Mouse (Mus musculus) ovary, adult 18-20 months (tissue): Measurements from ENCODE around the gene Chd3.

ENCODE experiments used
- DNase-seq: peaks from one replicate; pipeline ENCODE4 v3.0.0; 2022; ENCODE audit warnings: low spot score, mixed read lengths

Gene Chd3

GRCm38 (mm10) chr11:69389531-69390399, 20.6 kb upstream of the Chd3 start:
- peak; percentile 49 for DNase-seq

GRCm38 (mm10) chr11:69388680-69389079, 19.5 kb upstream of the Chd3 start:
- no peak for DNase-seq

- DNase-seq = no peak
Measured at GRCm38 (mm10) chr11:69386758-69387157, 17.6 kb upstream of the Chd3 start.

GRCm38 (mm10) chr11:69384979-69385378, 15.8 kb upstream of the Chd3 start:
- no peak for DNase-seq

- DNase-seq = no peak
Measured at GRCm38 (mm10) chr11:69382478-69383105, 13.4 kb upstream of the Chd3 start.

- no peak for DNase-seq
Measured at GRCm38 (mm10) chr11:69381356-69381755, 12.2 kb upstream of the Chd3 start.

- DNase-seq = no peak
Measured at GRCm38 (mm10) chr11:69379600-69379999, 10.4 kb upstream of the Chd3 start.

GRCm38 (mm10) chr11:69377766-69378165, 8.6 kb upstream of the Chd3 start:
- no peak for DNase-seq

- DNase-seq = no peak
Measured at GRCm38 (mm10) chr11:69375646-69376045, 6.4 kb upstream of the Chd3 start.

- DNase-seq = no peak
Measured at GRCm38 (mm10) chr11:69373223-69373965, 4.2 kb upstream of the Chd3 start.

GRCm38 (mm10) chr11:69372780-69373170, 3.6 kb upstream of the Chd3 start:
- no peak for DNase-seq

- no peak for DNase-seq
Measured at GRCm38 (mm10) chr11:69372056-69372779, 3.0 kb upstream of the Chd3 start.

- DNase-seq = no peak
Measured at GRCm38 (mm10) chr11:69371601-69372000, 2.4 kb upstream of the Chd3 start.

GRCm38 (mm10) chr11:69370817-69371215, 1.6 kb upstream of the Chd3 start:
- no peak for DNase-seq

- no peak for DNase-seq
Measured at GRCm38 (mm10) chr11:69369990-69370816, 997 bp upstream of the Chd3 start.

- DNase-seq = no peak
Measured at GRCm38 (mm10) chr11:69368356-69369214, 621 bp downstream of the Chd3 start.

GRCm38 (mm10) chr11:69367616-69368355, 1.4 kb downstream of the Chd3 start:
- DNase-seq = no peak

GRCm38 (mm10) chr11:69366855-69367615, 2.2 kb downstream of the Chd3 start:
- DNase-seq = no peak
